Mouse (Mus musculus) inflammation-experienced regulatory T-cells (primary cell): Measurements from ENCODE around the gene Olfr1095. TPM values are rescaled to one million over a fixed set of nuclear protein-coding genes. Genes with fewer than 3 reads are reported as not detected.

Experiments
- polyA plus RNA-seq, 2 experiments: library from polyadenylated mRNA; unstranded; fragments of 100-300 nt; shearing (Covaris generic); gene quantifications; one replicate each; pipeline ENCODE4 v1.2.1; 2017

The Olfr1095 gene
- not detected for polyA plus RNA-seq

DNA sequence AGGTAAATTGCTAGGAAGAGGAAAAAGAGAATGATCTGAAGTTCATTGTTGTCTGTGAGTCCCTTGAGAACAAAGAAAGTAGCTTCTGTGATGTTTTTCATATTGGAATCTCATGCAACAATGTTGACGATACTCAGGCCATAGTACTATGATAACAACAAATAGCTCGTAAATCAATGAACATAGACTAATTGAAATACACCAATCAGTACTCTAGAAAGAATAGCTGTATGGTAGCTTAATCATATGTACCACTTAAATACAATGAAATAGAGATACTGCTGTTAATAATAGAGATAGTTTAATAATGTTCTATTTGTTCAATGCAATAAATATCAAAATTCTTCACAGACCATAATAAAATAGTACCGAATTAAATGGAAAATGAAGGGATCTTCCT, at the start of gene Olfr1095:
TSS of gene Olfr1095 (minus strand) at position 101 of the 400 bp plus-strand sequence.

DNA sequence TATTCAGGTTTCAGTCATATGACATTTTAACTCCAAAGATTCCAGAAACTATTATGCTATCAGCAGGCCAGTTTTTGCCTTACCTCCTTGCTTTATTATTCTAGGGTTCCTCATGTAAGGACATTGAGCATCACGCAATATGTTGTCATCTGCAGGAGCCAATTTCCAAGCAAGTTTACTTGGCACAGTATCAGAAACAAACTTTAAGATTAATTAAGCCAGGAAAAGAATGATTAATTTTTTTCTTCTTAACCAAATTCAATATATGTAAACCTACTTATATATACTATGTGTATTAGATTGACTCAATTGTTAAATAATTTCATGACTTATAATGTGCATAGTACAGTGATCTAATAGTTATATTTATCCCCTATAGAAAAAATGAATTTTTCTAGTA, 40.6 kb upstream of the Olfr1095 start, which contains the start of gene Olfr1097:
TSS of gene Olfr1097 (minus strand) at position 101 of the 400 bp plus-strand sequence.

GRCm38 (mm10) chr2:86874702-86875101, 23.2 kb upstream of the Olfr1095 start, which contains the start of gene Gm13723:
Gm13723 (minus strand) TSS chr2:86874802.

DNA sequence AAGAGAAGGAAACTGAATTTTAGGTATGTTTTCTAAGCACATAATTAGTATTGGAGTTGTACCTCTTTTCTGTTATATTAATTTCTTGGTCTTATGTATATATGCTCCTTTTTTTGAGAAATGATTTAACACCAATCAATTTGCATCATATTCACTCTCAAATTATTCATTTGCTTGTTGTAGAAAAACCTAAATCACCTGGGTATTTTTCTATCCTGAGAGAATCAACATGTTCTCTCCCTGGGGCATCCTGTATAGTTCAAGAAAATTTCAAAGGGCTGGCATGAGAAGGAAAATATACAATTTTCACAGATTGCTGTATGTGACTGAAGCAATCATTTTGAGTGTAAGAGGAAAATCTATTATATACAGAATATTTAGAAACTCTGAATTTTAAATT, 27.1 kb downstream of the Olfr1095 start, which contains the start of gene Olfr1094:
TSS of gene Olfr1094 (plus strand) at position 301 of the 400 bp plus-strand sequence.

GRCm38 (mm10) chr2:86809918-86810317, 41.6 kb downstream of the Olfr1095 start, which contains the start of gene Olfr141:
Olfr141 (minus strand) TSS chr2:86810018.

Other genes starting within 250 kb of the Olfr1095 start
- not detected for gene Olfr1084, start 212.0 kb downstream of the Olfr1095 start, polyA plus RNA-seq
- not detected for gene Olfr1085, start 189.7 kb downstream of the Olfr1095 start, polyA plus RNA-seq
- under 1 TPM in 1 of 2 experiments, not detected in 1; 0.40 TPM for gene Olfr1086, start 171.6 kb downstream of the Olfr1095 start, polyA plus RNA-seq
- gene Olfr1087, start 153.3 kb downstream of the Olfr1095 start, polyA plus RNA-seq, result under 1 TPM in 1 of 2 experiments, not detected in 1; 0.28 TPM
- gene Olfr1089, start 118.0 kb downstream of the Olfr1095 start, polyA plus RNA-seq, result not detected
- 1 to 10 TPM in 1 of 2 experiments, not detected in 1; 3.3 TPM for gene Olfr1090, start 92.7 kb downstream of the Olfr1095 start, polyA plus RNA-seq
- 1 to 10 TPM in 1 of 2 experiments, not detected in 1; 2.2 TPM for gene Olfr1093, start 69.2 kb downstream of the Olfr1095 start, polyA plus RNA-seq
- not detected for gene Olfr141, start 41.7 kb downstream of the Olfr1095 start, polyA plus RNA-seq
- not detected for gene Olfr1094, start 27.0 kb downstream of the Olfr1095 start, polyA plus RNA-seq
- under 1 TPM in 1 of 2 experiments, not detected in 1; 0.06 TPM for gene Gm13723, start 23.1 kb upstream of the Olfr1095 start, polyA plus RNA-seq
- under 1 TPM in 1 of 2 experiments, not detected in 1; 0.07 TPM for gene Olfr1097, start 40.5 kb upstream of the Olfr1095 start, polyA plus RNA-seq
- under 1 TPM in 1 of 2 experiments, not detected in 1; 0.36 TPM for gene Olfr1098, start 72.8 kb upstream of the Olfr1095 start, polyA plus RNA-seq
- gene Olfr1099, start 109.0 kb upstream of the Olfr1095 start, polyA plus RNA-seq, result not detected
- not detected for gene Olfr1100, start 128.3 kb upstream of the Olfr1095 start, polyA plus RNA-seq
- not detected for gene Olfr1101, start 139.5 kb upstream of the Olfr1095 start, polyA plus RNA-seq
- gene Olfr1102, start 146.7 kb upstream of the Olfr1095 start, polyA plus RNA-seq, result under 1 TPM in 1 of 2 experiments, not detected in 1; 0.62 TPM
- not detected for gene Olfr1104, start 175.4 kb upstream of the Olfr1095 start, polyA plus RNA-seq
- under 1 TPM; 0.07 to 0.67 TPM for gene Olfr1105, start 184.8 kb upstream of the Olfr1095 start, polyA plus RNA-seq
- not detected for gene Olfr1106, start 200.6 kb upstream of the Olfr1095 start, polyA plus RNA-seq
- under 1 TPM in 1 of 2 experiments, not detected in 1; 0.27 TPM for gene Olfr1107, start 224.1 kb upstream of the Olfr1095 start, polyA plus RNA-seq
- under 1 TPM; 0.11 to 0.34 TPM for gene Olfr1109, start 244.3 kb upstream of the Olfr1095 start, polyA plus RNA-seq